Comparison of ENCODE assay signal across 8 mouse cellular contexts in genomic region chr6:47830104-47831078, GRCm38 (mm10). TPM values are rescaled to one million over a fixed set of nuclear protein-coding genes. Genes with fewer than 3 reads are reported as not detected.
DNase-seq lines count a peak whose midpoint lies in the region; ATAC-seq lines count a peak whose summit lies in the region.

Gene Zfp786, minus strand, starts transcription at chr6:47830867.

- 2% methylated on average over 59 of the region's 64 CpGs for WGBS in hindbrain, embryonic 12.5 days

- peak; percentile 90 for DNase-seq in Muller cell, postnatal 12 days (ENCODE audit: inconsistent ontology term)
- DNase-seq in cerebellum, adult 9-11 months: peak; percentile 95
- peak; percentile 84 to 91 for DNase-seq in frontal cortex, postnatal 10 days (ENCODE audit: low spot score in 2 of 2)
- DNase-seq in layer of hippocampus, postnatal 14 days (ENCODE audit: low spot score in 2 of 2): peak; percentile 91 to 92
- peak; percentile 95 for DNase-seq in lung, postnatal 10 days
- peak; percentile 88 for DNase-seq in ovary, postnatal 14 days (ENCODE audit: low spot score)
- DNase-seq in thymus, postnatal 10 days (ENCODE audit: low spot score in 2 of 2): peak; percentile 84 to 97

- H3K4me2 ChIP-seq in hindbrain, embryonic 12.5 days (replicated peaks): peak within 1 kb of the TSS; percentile 54

- peaks cover 4% of the 10 kb centered on the region; the same call in 1 of the 2 replicates for H3K36me3 ChIP-seq in hindbrain, embryonic 12.5 days

- peak within 1 kb of the TSS; percentile 96 for H3K27ac ChIP-seq in hindbrain, embryonic 12.5 days

- peak within 1 kb of the TSS; percentile 92 for H3K9ac ChIP-seq in hindbrain, embryonic 12.5 days

- no peaks in the 10 kb centered on the region for H3K27me3 ChIP-seq in hindbrain, embryonic 12.5 days

- no peaks in the 10 kb centered on the region for H3K9me3 ChIP-seq in hindbrain, embryonic 12.5 days (replicated peaks)

- 0 out of 2 replicates have a peak, but pooled peaks cover 8% of the 10 kb centered on the region for H3K4me1 ChIP-seq in hindbrain, embryonic 12.5 days

- ATAC-seq in hindbrain, embryonic 12.5 days (ENCODE audit: low FRiP score): peak; percentile 93

- peak within 1 kb of the TSS; percentile 79 for H3K4me3 ChIP-seq in hindbrain, embryonic 12.5 days

RNA-seq across cellular contexts. Expression of gene Zfp786, which starts in this region (rescaled TPM):
- 12.1 and 12.7 TPM in 2 replicates for polyA plus RNA-seq in hindbrain, embryonic 12.5 days (2016; fragmentation: Nextera tagmentation; extraction: Ambion mirVana)
- 1 to 10 TPM; 5.1 to 5.5 TPM for total RNA-seq in layer of hippocampus, postnatal 14 days (2021)

Comparison
In these comparisons a context has a peak if more than half of its experiments do, and no peak if none do; other contexts are left out.
1. Peak in every context shown above with its lines: DNase-seq, ATAC-seq, H3K4me3 ChIP-seq and H3K27ac ChIP-seq.